Mouse (Mus musculus) kidney, postnatal 10 days (tissue): ENCODE measurements at regions not wholly inside any gene's neighbourhood (a gene's known extent, or its start where the extent isn't known, plus 50 kb on each side); places are given as distances from the start of the nearest gene placed in this dataset.
"Not testable (repeated sequence)": the region's sequence is repeated elsewhere in the genome, so short reads cannot be mapped to it uniquely, and the experiment has no call there.

Experiments used
- DNase-seq: peaks from one replicate; pipeline ENCODE4 v3.0.0; 2021; ENCODE audit warnings: mixed read lengths

DNA sequence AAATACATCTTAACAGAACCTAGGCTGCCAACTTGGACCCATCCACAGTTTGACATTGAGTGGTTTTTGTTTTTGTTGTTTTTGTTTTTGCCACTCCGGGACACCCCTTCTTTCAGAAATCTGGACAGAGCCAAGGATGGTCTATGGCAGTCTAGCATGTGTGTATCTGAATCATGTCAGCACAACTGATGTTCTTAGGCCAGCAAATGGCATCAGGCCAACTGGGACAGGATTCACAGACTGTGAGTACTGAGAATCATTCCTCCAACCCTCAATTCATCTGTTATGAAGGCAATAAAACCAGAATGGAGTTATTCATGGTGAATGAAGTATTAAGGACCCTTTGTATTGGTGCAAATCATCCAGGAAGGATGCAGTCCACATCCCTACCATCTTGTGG lies 1372.5 kb upstream of the Rag2 start:
- DNase-seq = peak; percentile 8

DNA sequence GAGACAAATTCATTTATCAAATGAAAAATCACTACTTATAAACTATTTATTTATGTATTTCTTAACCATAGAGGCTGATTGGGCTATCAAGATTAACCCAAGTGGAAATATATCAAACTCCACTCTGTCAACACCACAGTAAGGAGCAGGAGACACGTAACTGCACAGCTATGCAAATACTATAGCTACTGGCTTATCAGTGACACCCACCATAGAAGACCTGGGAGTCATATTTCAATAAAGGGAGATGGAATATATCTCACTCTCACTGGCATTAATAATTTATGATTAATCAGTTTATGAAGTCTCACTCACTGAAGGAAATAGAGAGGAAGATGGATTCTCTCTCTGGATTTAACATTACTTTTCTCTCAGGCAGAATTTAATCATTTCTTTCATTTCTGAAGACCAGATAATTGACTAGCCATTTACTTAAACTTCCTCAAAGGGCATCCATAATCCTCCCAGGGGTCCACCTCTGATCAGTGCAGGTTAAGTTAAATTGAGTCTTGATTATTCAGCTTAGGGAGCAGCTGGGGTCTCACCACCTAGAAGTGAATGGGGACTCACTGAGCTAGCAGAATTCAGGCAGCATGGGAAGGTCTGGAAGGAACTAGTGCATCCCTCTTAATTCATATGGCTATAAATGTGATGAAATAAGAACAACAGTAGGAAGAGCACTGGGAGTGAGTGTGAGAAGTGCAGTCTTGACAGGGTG lies 1365.2 kb upstream of the Rag2 start:
- no peak for DNase-seq

DNA sequence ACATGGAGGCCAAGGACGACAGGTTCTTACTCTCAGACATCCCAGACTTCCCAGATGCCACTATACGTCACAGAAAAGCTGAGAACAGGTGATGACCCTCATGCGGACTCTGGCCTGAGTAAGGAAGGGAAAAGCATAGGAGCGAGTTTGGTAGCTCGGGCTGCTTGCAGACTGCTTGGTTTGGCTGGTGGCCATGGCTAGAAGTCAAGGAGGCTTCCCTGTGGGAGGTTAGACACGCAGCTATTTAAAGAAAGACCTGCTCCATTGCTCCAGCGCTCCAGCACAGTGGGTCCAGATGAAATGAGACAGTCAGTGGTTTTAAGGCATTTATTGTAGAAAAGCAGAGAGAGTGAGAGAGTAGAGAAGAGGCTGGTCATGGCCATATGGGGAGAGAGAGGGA lies 1318.0 kb upstream of the Rag2 start:
- peak; percentile 7 for DNase-seq

GRCm38 (mm10) chr2:100312750-100313275 lies 1311.7 kb upstream of the Rag2 start:
- no peak for DNase-seq

GRCm38 (mm10) chr2:100320461-100320860 lies 1304.1 kb upstream of the Rag2 start:
- peak; percentile 4 for DNase-seq

DNA sequence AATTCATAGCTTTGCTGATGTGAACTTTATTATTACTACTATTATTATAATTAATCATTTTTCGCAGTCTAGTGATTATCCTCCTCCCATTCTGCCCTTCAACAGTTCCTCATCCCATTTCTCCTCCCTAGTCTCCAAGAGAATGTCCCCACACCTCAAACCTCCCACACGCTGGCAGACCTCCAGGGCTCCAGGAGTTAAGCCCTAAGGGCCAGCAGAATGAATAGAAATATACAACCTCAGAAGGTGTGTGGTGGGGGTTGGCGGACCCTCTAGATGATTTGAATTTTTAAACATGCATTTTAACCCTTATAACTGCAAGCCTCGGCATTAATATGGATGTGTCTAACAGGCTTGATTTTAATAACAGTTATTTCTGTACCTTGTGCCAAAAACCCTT lies 1283.8 kb upstream of the Rag2 start:
- peak; percentile 5 for DNase-seq

DNA sequence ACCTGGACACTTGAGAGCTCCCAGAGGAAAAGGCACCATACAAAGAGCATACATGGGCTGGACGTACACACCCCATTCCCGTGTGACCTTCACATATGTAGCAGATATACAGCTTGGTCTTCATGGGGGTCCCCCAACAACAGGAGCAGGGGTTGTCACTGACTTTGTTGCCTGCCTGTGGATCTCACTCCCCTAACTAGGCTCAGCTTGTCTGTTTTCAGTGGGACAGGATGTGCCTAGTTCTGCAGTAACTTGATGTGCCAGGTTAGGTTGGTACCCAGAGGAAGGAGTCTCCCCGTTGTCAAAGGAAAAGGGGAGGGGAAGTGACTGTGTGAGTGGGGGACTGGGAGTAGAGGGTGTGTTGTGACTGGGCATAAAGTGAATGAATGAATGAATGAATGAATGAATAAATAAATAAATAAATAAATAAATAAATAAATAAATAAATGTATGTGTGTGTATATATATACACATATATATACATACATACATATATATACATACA lies 1279.5 kb upstream of the Rag2 start:
- no peak for DNase-seq

DNA sequence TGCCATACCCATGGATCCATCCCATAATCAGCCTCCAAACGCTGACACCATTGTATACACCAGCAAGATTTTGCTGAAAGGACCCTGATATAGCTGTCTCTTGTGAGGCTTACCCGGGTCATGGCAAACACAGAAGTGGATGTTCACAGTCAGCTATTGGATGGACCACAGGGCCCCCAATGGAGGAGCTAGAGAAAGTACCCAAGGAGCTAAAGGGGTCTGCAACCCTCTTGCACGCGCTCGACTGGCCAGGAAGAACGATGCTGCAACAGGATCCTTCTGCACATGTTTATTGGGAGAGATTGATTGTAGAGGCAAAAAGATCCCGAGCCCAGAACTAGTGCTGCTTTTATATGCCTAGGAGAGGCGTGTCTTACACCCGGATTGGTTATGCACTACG lies 1258.9 kb upstream of the Rag2 start:
- not testable (repeated sequence) for DNase-seq

GRCm38 (mm10) chr2:100399776-100400175 lies 1224.7 kb upstream of the Rag2 start:
- DNase-seq = no peak

GRCm38 (mm10) chr2:100426661-100427060 lies 1197.9 kb upstream of the Rag2 start:
- DNase-seq = no peak

DNA sequence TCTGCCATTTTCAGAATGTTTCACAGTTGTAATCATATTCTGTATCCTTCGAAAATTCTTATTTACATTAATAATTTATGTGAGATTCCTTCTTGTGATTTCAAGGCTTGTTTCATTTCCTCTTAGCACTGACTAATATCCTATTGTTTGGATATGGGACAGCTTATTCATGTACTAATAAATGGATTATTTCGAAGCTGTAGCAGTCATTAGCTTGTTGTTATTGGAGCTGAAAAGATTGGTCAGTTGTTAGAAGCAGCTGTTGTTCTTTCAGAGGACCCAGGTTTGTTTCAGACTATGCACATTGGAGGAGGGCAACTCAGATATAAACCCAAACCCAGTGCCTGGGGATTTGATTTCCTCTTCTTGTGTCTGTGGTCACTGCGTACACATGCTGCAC lies 1189.5 kb upstream of the Rag2 start:
- DNase-seq = no peak

GRCm38 (mm10) chr2:100445868-100446267 lies 1178.7 kb upstream of the Rag2 start:
- DNase-seq = no peak

DNA sequence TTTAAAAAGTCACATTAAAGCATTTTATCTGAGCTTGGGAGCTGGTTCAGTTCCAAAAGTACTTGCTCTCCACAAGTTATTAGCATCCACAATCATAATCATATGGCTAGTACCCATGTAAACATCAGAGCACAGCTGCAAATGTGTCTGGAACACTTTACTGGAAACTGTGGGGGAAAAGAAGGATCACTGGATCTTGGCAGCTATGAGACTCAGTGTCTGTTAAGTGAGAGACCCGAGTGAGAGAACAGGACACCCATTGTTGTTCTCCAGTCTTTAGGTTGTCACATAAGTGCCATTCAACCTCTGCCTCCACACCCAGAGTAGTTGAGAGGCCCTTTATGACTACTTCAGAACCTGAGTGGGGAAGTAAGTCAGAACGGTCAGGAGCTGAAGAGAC lies 1178.2 kb upstream of the Rag2 start:
- no peak for DNase-seq

- not testable (repeated sequence) for DNase-seq
Observed at GRCm38 (mm10) chr2:100459641-100460040, 1164.9 kb upstream of the Rag2 start.

- not testable (repeated sequence) for DNase-seq
Observed at GRCm38 (mm10) chr2:100486229-100486628, 1138.3 kb upstream of the Rag2 start.

- not testable (repeated sequence) for DNase-seq
Observed at GRCm38 (mm10) chr2:100505114-100505513, 1119.4 kb upstream of the Rag2 start.
